Mouse (Mus musculus) ES-Bruce4 (cell line): ENCODE data around the gene Rps6kb2.

ENCODE experiments used
- CTCF ChIP-seq: IDR thresholded peaks from one replicate; pipeline ENCODE4 v1.8.1; 2011; ENCODE audit warnings: low read depth, low read length
- EP300 ChIP-seq: IDR thresholded peaks from 2 replicates; pipeline ENCODE4 v1.6.1; 2011; ENCODE audit warnings: low read depth, low read length; ENCODE audit not compliant: insufficient read depth
- POLR2A ChIP-seq: IDR thresholded peaks from one replicate; pipeline ENCODE4 v1.8.1; 2011; ENCODE audit warnings: low read length; ENCODE audit not compliant: insufficient read depth

DNA sequence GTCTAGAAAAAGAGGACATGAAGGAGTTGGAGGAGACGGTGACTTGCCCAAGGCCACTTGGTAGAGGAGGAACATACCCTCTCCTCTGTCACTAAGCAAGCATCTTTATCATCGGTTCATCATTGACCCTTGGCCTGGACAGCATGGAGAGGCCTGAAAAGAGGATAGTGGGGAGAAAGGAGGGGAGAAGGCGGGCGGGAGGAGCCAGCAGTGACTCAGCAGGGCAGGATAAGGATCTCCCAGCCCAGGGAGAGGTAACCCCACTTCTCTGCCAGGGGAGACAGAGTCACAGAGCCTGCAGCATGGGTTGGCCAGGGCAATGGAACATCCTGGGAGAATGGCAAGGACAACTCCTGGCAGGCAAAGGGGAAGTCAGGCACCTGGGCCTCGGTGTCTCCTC lies 45.4 kb upstream of the Rps6kb2 start:
- no peak for TF ChIP-seq EP300
- TF ChIP-seq CTCF = no peak
- TF ChIP-seq POLR2A = no peak
